Mouse (Mus musculus): ENCODE results near the gene Hic2. TPM values are rescaled to one million over a fixed set of nuclear protein-coding genes. Genes with fewer than 3 reads are reported as not detected.

The Hic2 gene
- polyA plus RNA-seq, 1 experiment from 2014 or later: 2.1 TPM

- TF ChIP-seq CTCF (IDR thresholded peaks at IDR 0.05; ENCODE audit: low read depth): peak; percentile 76
- WGBS: 36% methylated on average over 2 of the region's 2 CpGs
- Histone ChIP-seq H3K4me1 (replicated peaks; ENCODE audit: insufficient read depth, low read length) (peaks cover 7% of the 10 kb centered on the region; the same call in 1 of the 2 replicates), H3K36me3 (ENCODE audit: insufficient read depth, low read length) (no peaks in the 10 kb centered on the region), H3K27me3 (ENCODE audit: insufficient read depth, low read length) (no peaks in the 10 kb centered on the region), H3K27ac (no peak overlapping the region; the same call in 1 of the 2 replicates), H3K9me3 (replicated peaks; ENCODE audit: low read length) (no peaks in the 10 kb centered on the region), H3K4me3 (replicated peaks; ENCODE audit: low read depth, low read length) (no peak overlapping the region), H3K9ac (ENCODE audit: low read depth, low read length) (no peak overlapping the region), H3K4me2 (ENCODE audit: low read length) (no peak overlapping the region; the same call in 1 of the 2 replicates)
- peak; percentile 80 for DNase-seq (ENCODE audit: low spot score)
- ATAC-seq (replicated peaks; ENCODE audit: low FRiP score, low read depth): peak; percentile 75; the same call in 1 of the 2 replicates
Observed at GRCm38 (mm10) chr16:17201977-17202376, 31.4 kb upstream of the Hic2 start.

DNA sequence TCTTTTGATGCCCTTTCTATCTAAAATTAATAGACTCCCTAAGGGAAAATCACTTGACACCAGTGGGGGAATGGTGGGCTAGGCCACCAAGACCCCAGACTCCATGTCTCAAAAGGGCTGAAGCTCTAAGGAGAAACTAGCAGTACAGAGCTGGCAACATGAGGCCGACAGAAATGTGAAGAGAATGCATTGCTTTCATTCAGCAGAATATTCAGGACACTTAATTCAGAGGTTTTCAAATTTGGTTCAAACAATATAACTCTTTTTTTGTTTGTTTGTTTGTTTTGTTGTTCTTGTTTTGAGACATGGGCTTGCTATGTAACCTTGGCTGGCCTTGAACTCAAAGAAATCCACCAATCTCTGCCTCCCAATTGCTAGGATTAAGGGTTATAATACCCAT, 30.8 kb upstream of the Hic2 start, which contains the start of gene Ube2l3:
Gene Ube2l3 (minus strand): TSS at position 101 of the 400 bp plus-strand sequence.
- DNase-seq (ENCODE audit: low spot score) (no peak), ATAC-seq (replicated peaks; ENCODE audit: low FRiP score, low read depth) (no peak)
- Histone ChIP-seq H3K9ac (ENCODE audit: low read depth, low read length) (no peak within 1 kb of the TSS), H3K27ac (peak within 1 kb of the TSS; percentile 81), H3K4me1 (replicated peaks; ENCODE audit: insufficient read depth, low read length) (peaks cover 7% of the 10 kb centered on the region; the same call in 1 of the 2 replicates), H3K9me3 (replicated peaks; ENCODE audit: low read length) (no peaks in the 10 kb centered on the region), H3K27me3 (ENCODE audit: insufficient read depth, low read length) (no peaks in the 10 kb centered on the region), H3K4me3 (replicated peaks; ENCODE audit: low read depth, low read length) (peak within 1 kb of the TSS; percentile 98), H3K36me3 (ENCODE audit: insufficient read depth, low read length) (no peaks in the 10 kb centered on the region), H3K4me2 (ENCODE audit: low read length) (peak within 1 kb of the TSS; percentile 72)
- WGBS: 86% methylated on average over 1 of the region's 1 CpGs
- no peak for TF ChIP-seq CTCF (IDR thresholded peaks at IDR 0.05; ENCODE audit: low read depth)

- peaks cover 6% of the 10 kb centered on the region; the same call in 1 of the 2 replicates for H3K4me1 ChIP-seq (replicated peaks; ENCODE audit: insufficient read depth, low read length)
- no peak overlapping the region for H3K4me3 ChIP-seq (replicated peaks; ENCODE audit: low read depth, low read length)
- no peak overlapping the region for H3K27ac ChIP-seq
- ATAC-seq (replicated peaks; ENCODE audit: low FRiP score, low read depth): no peak
- no peaks in the 10 kb centered on the region for H3K36me3 ChIP-seq (ENCODE audit: insufficient read depth, low read length)
- 0 out of 2 replicates have a peak, but pooled peaks cover 4% of the 10 kb centered on the region for H3K27me3 ChIP-seq (ENCODE audit: insufficient read depth, low read length)
- WGBS: 7% methylated on average over 6 of the region's 6 CpGs
- peak; percentile 74 for DNase-seq (ENCODE audit: low spot score)
- H3K9me3 ChIP-seq (replicated peaks; ENCODE audit: low read length): no peaks in the 10 kb centered on the region
- TF ChIP-seq CTCF (IDR thresholded peaks at IDR 0.05; ENCODE audit: low read depth): peak; percentile 81
- H3K9ac ChIP-seq (ENCODE audit: low read depth, low read length): no peak overlapping the region
- no peak overlapping the region for H3K4me2 ChIP-seq (ENCODE audit: low read length)
Observed at GRCm38 (mm10) chr16:17204990-17205389, 28.4 kb upstream of the Hic2 start.

DNA sequence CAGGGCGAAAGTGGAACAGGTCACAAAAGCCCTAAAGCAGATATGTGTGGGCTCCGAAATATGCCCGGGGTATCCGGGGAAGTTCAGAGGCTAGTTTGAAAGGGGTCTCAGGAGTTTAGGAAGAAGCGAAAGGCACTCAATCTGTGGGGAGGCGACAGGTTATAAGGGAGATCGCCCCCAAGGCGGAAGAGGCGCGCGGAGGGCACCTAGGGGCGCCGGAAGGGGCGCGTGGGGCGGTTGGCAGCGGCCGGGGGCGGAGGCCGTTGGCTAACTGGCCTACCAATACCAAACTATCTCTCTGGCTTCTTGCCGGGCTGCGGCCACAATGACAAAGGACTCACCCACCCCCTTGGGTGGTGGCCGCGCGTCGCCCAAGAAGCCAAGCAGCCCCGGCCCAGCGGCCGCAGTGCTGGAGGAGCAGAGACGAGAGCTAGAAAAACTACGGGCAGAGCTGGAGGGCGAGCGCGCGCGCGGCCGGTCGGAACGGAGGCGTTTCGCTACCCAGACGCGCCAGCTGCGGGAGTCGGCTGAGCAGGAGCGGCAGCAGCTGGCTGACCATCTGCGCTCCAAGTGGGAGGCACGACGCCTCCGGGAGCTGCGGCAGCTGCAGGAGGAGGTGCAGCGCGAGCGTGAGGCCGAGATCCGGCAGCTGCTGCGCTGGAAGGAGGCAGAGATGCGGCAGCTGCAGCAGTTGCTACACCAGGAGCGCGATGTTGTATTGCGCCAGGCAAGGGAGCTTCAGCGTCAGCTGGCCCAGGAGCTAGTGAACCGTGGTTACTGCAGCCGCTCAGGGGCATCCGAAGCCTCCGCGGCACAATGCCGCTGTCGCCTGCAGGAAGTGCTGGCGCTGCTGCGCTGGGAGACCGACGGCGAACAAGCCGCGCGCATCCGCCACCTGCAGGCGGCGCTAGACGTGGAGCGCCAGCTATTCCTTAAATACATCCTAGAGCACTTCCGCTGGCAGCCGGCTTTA, 24.7 kb upstream of the Hic2 start, which contains the start of gene Rimbp3:
Gene Rimbp3 (plus strand): TSS at position 215 of the 973 bp plus-strand sequence.
- no peaks in the 10 kb centered on the region for H3K36me3 ChIP-seq (ENCODE audit: insufficient read depth, low read length)
- DNase-seq (ENCODE audit: low spot score) (peak; percentile 90), ATAC-seq (replicated peaks; ENCODE audit: low FRiP score, low read depth) (peak; percentile 79)
- peak within 1 kb of the TSS; percentile 55; the same call in 1 of the 2 replicates for H3K9ac ChIP-seq (ENCODE audit: low read depth, low read length)
- peak within 1 kb of the TSS; percentile 99 for H3K4me2 ChIP-seq (ENCODE audit: low read length)
- H3K27ac ChIP-seq: peak within 1 kb of the TSS; percentile 28; the same call in 1 of the 2 replicates
- 0 out of 2 replicates have a peak, but pooled peaks cover 4% of the 10 kb centered on the region for H3K27me3 ChIP-seq (ENCODE audit: insufficient read depth, low read length)
- H3K4me1 ChIP-seq (replicated peaks; ENCODE audit: insufficient read depth, low read length): peaks cover 9% of the 10 kb centered on the region; the same call in 1 of the 2 replicates
- WGBS: under 1% methylated on average over 85 of the region's 85 CpGs
- peak within 1 kb of the TSS; percentile 59 for H3K4me3 ChIP-seq (replicated peaks; ENCODE audit: low read depth, low read length)
- no peaks in the 10 kb centered on the region for H3K9me3 ChIP-seq (replicated peaks; ENCODE audit: low read length)
- peak; percentile 85 for TF ChIP-seq CTCF (IDR thresholded peaks at IDR 0.05; ENCODE audit: low read depth)

GRCm38 (mm10) chr16:17209404-17209960, 23.9 kb upstream of the Hic2 start:
- peak overlapping the region; percentile 99 for H3K4me2 ChIP-seq (ENCODE audit: low read length)
- ATAC-seq (replicated peaks; ENCODE audit: low FRiP score, low read depth) (0 out of 2 replicates have a peak, but pooled peaks have one; percentile 2), DNase-seq (ENCODE audit: low spot score) (no peak)
- no peaks in the 10 kb centered on the region for H3K9me3 ChIP-seq (replicated peaks; ENCODE audit: low read length)
- WGBS: 1% methylated on average over 37 of the region's 37 CpGs
- H3K9ac ChIP-seq (ENCODE audit: low read depth, low read length): peak overlapping the region; percentile 2; the same call in 1 of the 2 replicates
- peaks cover 9% of the 10 kb centered on the region; the same call in 1 of the 2 replicates for H3K4me1 ChIP-seq (replicated peaks; ENCODE audit: insufficient read depth, low read length)
- H3K27ac ChIP-seq: peak overlapping the region; percentile 28; the same call in 1 of the 2 replicates
- no peak for TF ChIP-seq CTCF (IDR thresholded peaks at IDR 0.05; ENCODE audit: low read depth)
- H3K36me3 ChIP-seq (ENCODE audit: insufficient read depth, low read length): no peaks in the 10 kb centered on the region
- H3K4me3 ChIP-seq (replicated peaks; ENCODE audit: low read depth, low read length): peak overlapping the region; percentile 59
- H3K27me3 ChIP-seq (ENCODE audit: insufficient read depth, low read length): 0 out of 2 replicates have a peak, but pooled peaks cover 4% of the 10 kb centered on the region
